Mouse (Mus musculus) WW6 (cell line): ENCODE data around the gene Etv5.

Experiments used
- DNase-seq: peaks from one replicate; pipeline ENCODE4 v3.0.0-alpha.2; 2013; ENCODE audit warnings: low read depth, low spot score

Etv5 gene

GRCm38 (mm10) chr16:22439499-22440177 lies at the start of gene Etv5:
TSS of gene Etv5 (minus strand) at chr16:22439719.
- peak; percentile 94 for DNase-seq

- DNase-seq, result no peak
Measured at GRCm38 (mm10) chr16:22483900-22484299, 44.4 kb upstream of the Etv5 start.

GRCm38 (mm10) chr16:22479322-22479721 lies 39.8 kb upstream of the Etv5 start:
- no peak for DNase-seq

GRCm38 (mm10) chr16:22471728-22472127 lies 32.2 kb upstream of the Etv5 start:
- no peak for DNase-seq

- no peak for DNase-seq
Measured at GRCm38 (mm10) chr16:22469385-22469784, 29.9 kb upstream of the Etv5 start.

GRCm38 (mm10) chr16:22467111-22467510 lies 27.6 kb upstream of the Etv5 start:
- DNase-seq, result no peak

GRCm38 (mm10) chr16:22466381-22466780 lies 26.9 kb upstream of the Etv5 start:
- no peak for DNase-seq

- DNase-seq, result no peak
Measured at GRCm38 (mm10) chr16:22462220-22462619, 22.7 kb upstream of the Etv5 start.

GRCm38 (mm10) chr16:22461728-22462127 lies 22.2 kb upstream of the Etv5 start:
- no peak for DNase-seq

- no peak for DNase-seq
Measured at GRCm38 (mm10) chr16:22460960-22461359, 21.4 kb upstream of the Etv5 start.

GRCm38 (mm10) chr16:22452082-22452481 lies 12.6 kb upstream of the Etv5 start:
- DNase-seq, result no peak

- DNase-seq, result no peak
Measured at GRCm38 (mm10) chr16:22448093-22448492, 8.6 kb upstream of the Etv5 start.

GRCm38 (mm10) chr16:22444786-22445185 lies 5.3 kb upstream of the Etv5 start:
- DNase-seq, result no peak

- no peak for DNase-seq
Measured at GRCm38 (mm10) chr16:22442202-22442601, 2.7 kb upstream of the Etv5 start.

GRCm38 (mm10) chr16:22441317-22441716 lies 1.8 kb upstream of the Etv5 start:
- DNase-seq, result no peak

- no peak for DNase-seq
Measured at GRCm38 (mm10) chr16:22440269-22440668, 750 bp upstream of the Etv5 start.

GRCm38 (mm10) chr16:22438441-22439373 lies 812 bp downstream of the Etv5 start:
- DNase-seq, result peak; percentile 67

GRCm38 (mm10) chr16:22436106-22436505 lies 3.4 kb downstream of the Etv5 start:
- DNase-seq, result no peak

- DNase-seq, result no peak
Measured at GRCm38 (mm10) chr16:22434530-22434929, 5.0 kb downstream of the Etv5 start.

GRCm38 (mm10) chr16:22433944-22434343 lies 5.6 kb downstream of the Etv5 start:
- no peak for DNase-seq

- no peak for DNase-seq
Measured at GRCm38 (mm10) chr16:22431773-22432172, 7.7 kb downstream of the Etv5 start.

- DNase-seq, result no peak
Measured at GRCm38 (mm10) chr16:22431335-22431734, 8.2 kb downstream of the Etv5 start.
